Mouse (Mus musculus): ENCODE results near the gene St7l.

St7l gene

DNA sequence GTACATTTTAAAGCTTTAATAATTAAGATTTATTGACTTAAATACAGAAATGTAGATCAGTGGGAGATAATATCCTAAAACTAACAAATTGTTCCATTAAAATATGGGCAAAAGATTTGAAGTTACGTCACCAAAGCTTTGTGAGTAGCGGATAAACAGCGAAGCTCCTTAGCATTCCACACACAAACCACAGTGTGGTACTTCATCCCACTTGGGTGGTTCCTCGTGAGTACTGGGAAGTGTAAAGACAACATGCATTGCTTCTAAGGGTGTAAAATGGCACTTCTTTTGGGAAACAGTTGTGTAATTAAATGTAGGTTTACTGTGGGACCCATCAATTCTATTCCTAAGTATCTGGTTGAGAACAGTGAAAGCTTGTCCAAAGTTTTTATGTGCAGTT is 37.3 kb downstream of the St7l start:
- DNase-seq (ENCODE audit: low spot score), result no peak

DNA sequence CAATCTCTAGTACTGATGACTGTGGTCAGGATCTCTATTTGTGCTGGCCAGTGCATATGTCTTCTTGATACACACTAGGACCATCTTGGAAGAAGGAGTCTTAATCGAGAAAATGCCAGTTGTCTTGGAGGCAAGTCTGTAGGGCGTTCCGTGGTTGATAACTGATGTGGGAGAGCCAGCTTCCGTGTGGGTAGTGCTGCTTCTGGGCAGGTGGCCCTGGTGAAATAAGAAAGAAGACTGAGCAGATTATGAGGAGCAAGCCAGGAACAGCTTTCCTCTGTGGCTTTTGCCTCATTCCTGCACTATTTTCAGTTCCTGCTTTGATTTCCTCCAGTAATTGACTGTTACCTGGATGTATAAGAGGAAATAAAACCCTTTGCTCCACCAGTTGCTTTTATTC is 41.6 kb downstream of the St7l start:
- DNase-seq (ENCODE audit: low spot score), result no peak

DNA sequence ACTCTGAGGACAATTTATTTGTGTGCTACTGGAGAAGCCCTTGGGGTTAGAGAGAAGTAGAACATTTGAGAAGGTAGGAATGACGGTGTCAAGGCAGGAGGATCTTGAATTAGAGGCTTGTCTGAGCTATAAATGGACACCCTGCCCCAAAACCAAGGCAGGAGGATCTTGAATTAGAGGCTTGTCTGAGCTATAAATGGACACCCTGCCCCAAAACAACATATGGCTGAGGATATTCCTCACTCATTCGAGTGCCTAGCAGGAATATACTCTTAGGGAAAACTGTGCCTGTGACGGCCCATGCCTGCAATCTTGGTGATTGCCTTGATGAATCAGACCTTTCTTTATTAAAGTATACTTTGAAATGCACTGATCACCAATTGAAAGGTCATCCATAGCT is 42.2 kb downstream of the St7l start:
- DNase-seq (ENCODE audit: low spot score), result no peak

DNA sequence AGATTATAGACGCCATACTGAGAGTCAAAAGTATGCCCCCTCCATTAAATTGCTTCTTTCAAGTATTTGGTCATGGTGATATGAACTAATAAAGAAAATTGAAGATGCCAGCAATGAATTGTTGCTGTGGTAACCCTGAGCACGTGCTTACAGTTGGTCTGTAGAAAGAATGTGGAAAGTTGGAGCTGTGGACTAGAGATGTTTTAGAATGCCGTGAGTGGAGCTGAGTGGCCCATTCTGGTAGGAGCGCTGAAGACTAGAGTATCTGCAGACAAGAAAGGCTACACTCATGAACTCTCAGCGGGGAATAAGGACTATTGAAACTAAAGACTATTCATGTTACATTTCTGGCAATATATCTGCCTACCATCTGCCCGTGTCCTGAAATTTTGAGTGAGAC is 45.4 kb downstream of the St7l start:
- no peak for DNase-seq (ENCODE audit: low spot score)

DNA sequence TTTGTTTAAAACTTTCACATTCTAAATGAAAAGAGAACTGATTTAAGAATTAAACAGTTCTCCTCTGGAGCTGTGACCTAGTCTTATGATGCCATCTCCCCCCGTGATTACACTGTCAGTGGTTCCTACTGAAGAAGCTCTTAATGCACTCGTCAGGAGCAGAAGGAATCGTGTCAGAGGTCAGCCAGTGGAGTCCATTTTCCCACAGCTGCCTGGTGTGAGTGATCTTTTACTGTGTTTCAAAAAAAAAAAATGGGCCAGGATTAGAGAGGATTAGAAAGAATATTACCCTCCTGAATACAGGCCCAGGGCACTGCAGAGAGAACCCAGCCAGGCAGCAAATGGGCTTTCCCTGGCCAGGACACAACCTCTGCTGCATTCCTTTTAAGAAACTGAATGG is 51.2 kb downstream of the St7l start:
- no peak for DNase-seq (ENCODE audit: low spot score)

DNA sequence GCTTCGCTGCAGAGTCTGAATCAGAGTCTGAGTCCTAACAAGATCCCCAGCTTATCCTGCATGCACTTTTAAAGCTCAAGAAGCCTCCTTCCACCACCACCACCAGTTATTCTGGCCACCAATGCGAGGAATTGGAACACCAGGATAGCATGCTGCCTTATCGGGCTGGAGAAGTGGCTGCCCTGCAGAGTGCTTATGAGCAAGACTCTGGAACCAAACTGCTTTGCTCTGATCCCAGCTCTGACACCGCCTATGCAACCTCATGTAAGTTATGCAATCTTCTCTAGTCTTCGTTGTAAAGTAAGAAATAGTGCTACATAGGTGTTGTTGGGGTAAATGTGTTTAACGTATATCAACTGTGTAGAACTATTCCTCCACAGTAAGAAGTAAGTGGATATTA is 65.6 kb downstream of the St7l start:
- no peak for DNase-seq (ENCODE audit: low spot score)

DNA sequence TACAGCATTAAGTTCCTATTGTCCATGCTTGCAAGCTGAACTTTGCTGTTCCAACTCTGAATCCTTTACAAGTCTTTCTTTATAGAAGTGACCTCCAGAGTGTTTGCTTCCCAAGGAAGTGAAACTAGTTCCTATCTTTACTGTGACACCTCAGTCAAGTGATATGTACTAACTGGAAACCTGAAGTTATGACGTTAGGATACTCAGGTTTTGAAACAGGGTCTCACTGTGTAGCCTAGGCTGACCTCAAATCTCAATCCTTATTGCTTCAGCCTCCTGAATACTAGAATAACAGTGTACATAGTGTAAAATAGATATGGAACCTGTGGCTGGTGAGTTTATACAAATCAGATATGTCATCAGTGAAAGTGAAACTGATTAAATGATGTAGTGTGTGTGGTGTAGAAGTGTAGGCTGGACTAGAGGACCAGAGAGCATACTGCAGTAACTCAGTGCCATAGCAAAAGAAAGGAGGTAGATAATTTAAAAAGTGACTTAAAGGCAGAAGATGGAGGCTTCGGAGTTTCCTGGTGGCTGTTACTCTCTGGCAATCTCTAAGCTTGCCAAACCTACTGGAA is 74.0 kb downstream of the St7l start:
- no peak for DNase-seq (ENCODE audit: low spot score)

DNA sequence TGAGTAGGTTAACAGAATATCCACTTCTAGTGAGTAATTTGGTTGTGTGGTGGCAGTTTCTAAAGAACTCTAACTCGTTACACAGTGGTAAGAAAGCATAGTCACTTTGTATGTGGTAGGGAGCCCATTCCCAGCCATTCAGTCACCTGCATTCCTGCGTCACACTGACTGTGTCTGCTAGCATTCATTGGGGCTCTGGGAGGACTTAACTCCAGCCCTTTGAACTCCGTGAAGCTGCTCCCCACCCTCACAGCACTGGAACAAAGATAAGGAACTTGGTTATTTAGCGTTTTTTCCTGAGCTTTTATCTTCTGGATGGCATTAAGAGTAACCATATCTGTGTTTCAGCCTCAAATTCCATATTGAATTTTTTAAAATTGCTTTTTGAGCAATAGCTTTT is 74.5 kb downstream of the St7l start:
- DNase-seq (ENCODE audit: low spot score), result no peak

DNA sequence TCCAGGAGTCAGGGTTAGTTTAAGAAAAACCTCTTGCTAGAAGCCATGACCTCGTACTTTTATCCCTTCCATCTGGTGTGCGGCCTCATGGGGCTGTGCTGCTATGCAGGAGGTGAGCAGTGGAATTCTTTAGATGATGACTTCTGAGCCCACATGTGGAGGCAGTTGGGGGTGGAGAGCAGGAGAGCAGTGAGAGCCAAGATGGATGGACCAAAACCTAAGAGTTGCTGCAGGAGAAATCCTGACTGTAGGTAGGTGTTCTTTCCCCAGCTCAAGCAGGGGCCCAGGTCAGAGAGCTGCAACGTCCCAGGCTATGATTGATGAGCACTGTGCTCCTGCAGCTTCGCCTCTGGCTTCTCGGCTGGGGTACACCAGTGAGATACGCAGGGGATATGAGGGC is 76.9 kb downstream of the St7l start:
- DNase-seq (ENCODE audit: low spot score), result no peak

DNA sequence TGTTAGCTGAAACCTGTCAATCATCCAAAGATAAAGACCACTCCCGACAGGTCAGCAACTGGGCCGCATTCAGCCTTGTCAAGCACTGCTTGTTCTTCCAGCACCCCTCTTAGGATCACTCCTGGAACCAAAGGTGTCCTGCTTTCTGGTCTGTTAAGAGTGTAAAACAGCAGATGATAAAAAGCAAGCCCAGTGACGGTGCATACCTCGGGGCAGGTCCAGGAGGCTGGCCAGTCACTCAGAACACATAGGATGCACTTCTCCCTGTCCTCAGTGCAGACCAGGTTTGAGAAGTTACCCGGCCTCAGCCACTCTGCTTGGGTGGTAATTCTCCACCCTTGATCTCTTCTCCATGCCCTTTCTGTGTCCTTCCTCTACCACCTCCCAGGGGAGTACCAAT is 78.9 kb downstream of the St7l start:
- no peak for DNase-seq (ENCODE audit: low spot score)

DNA sequence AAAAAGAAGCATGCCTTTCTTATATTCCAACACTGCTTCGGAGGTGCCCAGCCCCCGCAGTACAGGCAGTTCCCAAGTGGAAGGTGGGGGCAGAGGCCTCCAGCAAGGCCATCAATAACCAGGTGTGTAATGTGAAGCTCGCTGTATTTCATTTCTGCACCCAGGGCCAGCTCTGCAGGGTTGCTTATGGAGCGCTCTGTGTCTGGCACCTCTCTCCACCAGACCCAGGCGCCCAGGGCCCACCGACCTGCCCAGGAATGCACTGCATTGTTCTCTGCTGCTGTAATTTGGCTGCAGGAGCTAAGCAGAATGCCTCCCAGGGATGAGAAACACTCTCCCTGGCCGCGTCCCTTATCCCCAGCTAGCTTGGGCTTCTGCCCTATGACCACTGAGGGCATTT is 79.5 kb downstream of the St7l start:
- DNase-seq (ENCODE audit: low spot score), result no peak

DNA sequence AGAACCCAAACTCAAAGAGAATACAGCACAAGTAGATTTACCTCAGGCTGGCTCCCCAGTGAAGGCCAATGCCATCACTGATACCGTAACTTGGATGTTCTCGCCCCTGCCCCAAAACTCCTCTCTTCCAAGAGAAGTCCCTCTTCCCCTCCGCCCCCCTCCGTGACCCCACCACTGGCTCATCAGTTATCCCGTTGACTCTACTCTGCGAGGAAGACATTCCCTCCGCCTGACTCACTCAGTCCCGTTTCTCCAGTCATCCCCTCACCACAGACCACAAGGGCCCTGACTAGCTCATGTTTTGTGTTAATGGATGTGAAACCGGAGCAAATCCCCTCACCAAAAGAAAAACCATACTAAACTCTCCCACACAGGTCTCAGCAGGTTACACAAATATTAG is 81.1 kb downstream of the St7l start:
- no peak for DNase-seq (ENCODE audit: low spot score)

DNA sequence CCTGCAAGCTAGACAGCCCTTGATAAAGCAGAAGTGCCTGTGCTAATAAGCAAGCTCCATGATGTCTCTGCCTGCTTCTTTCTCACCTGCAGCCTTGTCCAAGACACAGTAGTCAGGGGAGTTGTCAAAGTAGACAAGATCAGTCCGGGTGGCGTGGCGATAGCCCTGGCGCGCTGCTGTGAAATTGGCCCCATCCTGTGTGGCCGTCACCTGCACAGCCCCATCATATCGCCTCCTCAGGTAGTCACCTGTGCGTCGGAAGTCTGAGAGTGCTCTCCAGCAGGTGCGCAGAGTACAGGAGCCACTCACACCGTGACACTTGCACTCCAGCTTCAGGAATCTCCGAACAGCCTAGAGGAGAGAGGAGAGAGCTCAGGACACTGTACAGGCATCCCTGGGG is 87.1 kb downstream of the St7l start:
- DNase-seq (ENCODE audit: low spot score), result no peak

DNA sequence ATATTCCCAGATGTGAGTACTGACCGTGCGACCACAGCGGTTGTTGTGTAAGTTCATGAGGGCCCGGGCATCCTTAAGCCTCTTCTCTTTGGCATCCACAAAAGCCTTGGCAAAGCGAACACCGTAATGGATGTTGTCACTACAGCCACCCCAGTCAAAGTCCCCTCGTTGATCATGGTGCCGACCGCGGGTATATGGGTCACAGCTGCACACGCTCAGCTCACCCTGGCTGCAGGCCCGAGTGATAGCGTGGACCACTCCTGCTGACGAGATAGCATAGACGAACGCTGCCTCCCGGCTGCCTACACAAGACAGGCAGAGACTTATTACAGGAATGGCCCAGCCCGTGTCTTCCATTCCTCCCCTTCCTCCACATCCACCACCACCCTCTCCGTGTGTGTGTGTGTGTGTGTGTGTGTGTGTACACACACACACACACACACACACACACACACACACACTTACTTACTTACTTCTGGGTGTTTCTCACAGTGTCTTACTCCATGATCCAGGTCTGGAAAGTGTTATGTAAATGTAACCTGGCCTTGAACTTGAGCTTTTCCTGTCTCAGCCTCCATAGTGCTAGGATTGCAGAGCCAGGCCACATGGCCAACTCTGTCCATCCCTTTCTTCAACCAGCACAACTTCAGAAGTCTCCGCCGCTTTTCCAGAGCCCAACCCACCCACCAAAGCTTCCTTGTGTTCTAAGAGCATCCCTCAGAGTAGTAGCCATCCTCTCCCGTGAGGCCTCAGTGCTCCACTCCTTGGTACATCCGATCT is 89.3 kb downstream of the St7l start:
- no peak for DNase-seq (ENCODE audit: low spot score)

DNA sequence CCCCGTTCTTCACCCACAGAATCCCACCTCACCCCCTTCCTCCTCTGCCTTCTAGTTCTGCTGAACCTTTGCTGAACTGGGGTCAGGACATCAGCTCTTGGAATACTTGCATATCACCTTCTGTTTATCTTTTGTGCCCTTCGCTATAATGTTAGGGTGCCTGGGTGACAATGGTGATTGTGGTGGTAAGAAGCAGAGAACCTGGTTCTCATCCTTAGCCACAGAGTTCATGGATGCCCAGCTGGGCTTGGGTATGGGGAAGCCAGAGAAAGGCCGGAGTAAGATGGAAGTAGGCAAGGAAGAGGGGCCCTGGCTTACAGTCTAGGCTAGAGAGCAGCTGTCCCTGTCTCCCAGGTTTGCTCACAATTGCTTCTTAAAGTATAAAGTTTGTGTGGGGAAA is 90.3 kb downstream of the St7l start:
- no peak for DNase-seq (ENCODE audit: low spot score)

DNA sequence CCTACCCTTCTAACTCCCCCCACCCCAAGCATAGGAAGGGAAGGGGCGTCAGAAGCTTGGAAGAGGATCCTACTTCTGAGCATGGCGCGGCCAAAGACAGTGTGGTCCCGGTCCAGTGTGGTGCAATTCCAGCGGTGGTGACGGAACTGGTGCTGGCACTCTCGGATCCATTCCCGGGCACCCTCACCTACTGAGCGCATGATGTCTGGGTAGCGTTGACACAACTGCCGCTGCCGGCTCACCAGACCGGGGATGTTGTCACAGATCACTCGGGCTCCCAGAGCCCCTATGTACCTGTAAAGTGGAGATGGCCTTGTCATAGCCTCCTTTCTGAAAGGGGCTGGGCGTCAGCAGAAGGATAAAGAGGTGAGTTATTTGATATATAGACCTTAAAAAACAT is 90.7 kb downstream of the St7l start:
- no peak for DNase-seq (ENCODE audit: low spot score)

DNA sequence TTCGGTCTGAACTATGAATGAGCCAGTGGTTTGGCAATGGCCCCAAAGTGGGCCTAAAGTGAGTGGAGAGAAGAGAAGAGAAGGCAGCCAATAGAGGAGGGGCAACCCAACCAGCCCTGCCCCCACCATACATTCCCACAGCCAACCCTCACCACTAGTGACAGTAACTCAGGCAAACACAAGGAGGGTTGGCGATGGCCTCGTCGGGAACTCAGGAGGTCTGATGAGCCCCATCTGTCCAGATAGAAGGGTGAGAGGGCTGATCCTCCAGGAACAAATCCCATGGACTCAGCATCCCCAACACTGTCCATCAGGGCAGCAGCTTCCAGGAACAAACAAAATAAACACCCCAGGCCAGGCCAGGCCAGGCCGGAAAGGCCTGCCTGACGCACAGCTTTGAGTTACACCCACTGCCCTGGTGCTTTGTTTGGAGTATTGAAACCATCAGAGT is 92.4 kb downstream of the St7l start:
- no peak for DNase-seq (ENCODE audit: low spot score)

DNA sequence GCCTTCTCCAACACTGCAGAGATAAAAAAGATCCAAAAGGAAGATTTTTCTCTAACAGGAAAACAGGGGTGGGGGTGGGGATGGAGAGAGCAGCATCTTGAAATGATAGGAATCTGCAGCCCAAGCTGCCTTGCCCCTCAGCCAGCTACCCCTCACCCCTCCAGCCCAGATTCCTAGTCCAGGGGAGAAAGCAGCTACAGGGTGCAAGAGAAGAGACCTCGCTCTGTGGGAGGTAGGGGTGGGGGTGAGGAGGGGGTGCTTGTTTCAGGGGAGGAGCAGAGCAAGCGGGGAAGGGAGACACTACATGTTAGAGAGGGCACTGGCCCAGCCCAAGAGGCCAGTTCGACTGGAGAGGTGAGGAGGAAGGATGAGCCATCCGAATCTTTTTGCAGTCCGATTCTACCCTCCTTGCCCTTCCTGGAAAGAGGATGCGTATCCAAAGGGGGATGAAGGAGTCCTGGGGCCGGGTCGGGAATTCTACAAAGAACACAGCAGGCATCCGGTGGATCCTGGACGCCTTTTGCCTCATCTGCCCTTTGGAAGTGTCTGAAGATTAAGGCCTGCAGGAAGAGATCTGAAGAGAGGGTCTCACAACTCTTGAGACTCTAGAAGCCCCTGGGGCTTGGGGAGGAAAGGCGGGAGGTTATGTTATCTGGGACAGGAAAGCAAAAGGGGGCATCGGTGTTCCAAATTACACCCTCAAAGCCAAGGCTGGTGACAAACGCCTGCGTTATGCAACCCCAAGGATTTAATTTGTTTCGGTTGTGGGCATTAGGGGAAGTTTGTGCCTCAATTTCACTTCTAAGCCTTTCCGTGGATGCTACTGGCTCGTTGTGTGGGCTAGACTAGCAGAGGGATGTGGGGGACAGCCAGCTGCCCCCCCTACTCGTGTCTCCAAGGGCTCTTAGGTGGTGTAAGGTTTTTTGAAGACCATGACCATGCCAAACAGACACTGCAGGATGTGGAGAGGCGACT is 96.5 kb downstream of the St7l start:
- no peak for DNase-seq (ENCODE audit: low spot score)

DNA sequence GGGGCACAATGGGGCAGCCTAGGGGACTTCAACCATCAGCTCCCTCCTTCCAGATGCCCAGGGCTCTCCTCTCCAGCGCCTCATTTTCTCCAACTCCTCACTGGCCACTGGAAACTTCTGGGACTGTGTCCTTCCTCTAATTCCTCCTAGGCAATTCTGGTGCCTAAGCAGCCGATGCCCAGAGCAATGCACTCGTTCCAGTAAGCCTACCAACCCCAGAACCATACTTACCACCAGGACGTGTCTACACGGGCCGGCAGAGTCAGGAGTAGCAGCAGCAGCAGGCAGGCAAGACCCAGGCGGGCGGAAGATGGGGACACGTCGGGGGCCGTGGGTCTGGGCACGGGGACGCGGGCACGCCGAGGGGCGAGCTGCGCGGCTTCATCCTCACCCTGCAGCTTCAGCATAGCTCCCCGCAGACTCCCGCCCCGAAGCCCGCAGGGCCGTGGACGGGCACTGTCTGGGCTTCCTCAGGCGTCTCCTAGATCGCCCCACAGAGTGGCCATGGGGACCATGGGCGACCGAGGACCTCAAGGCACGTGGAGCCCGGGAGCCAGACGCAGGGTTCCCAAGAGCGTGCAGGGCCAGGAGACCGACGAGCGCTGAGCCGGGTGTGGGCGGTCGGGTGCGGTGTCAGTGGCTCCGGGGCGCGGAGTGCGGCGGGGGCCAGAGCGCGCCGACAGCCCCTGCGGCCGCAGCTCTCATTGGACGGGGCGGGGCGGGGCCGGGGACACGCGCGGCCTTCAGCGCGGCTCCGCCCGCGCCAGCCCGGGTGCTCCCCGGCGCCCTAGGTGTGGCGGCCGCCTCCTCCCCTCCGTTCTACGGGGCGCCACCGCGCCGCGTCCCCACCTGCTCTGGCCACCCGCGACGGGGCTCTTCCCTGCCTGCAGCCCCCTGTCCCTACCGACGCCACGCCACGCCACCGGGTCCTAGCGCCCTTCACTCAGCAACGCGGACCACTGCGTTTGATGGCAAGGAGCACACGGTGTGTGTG is 97.6 kb downstream of the St7l start, which contains the start of gene Wnt2b:
Gene Wnt2b, minus strand, starts transcription at position 856 of the 994 bp plus-strand sequence.
- no peak for DNase-seq (ENCODE audit: low spot score)

DNA sequence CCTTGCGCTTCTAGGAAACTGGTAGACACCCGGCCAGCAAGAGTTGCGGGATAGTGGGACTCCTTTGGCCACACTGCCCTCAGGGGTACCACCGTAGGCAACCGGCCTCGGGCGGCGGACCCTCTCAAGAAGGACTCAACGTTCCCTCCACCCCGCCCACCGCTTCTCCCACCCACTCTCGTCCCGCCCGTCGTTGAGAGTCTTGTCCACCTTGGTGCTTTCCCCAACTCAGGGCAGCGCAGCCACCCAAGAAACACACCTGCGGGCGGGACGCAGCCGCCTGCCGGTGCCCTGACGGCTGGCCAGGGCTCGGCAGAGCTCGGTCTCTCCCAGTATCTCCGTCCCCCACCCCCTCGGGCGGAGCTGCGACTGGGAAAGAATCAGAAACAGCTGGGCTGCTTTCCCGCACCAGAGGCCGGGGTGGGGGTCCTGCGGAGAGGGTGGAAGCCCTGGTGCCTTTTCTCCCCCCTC is 98.4 kb downstream of the St7l start:
- no peak for DNase-seq (ENCODE audit: low spot score)

DNA sequence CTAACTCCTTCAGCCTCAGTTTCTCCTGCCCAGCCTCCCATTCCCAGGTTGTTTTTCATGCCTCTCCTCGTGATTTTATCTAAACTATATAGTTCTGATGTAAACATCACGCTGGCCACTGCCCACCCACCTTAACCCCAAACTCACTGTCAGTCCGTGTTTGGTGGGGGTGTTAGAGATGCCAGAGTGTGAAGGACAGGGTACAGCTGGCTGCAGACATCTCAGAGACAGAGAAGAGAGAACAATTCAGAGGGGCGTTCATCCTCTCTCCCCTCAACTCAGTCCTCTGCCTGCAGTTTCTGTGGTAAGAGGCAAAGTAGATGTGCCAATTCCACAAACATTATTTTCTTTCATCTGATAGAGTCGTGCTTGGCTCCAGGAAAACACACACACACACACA is 99.1 kb downstream of the St7l start:
- DNase-seq (ENCODE audit: low spot score), result no peak
